Mouse (Mus musculus) stomach, postnatal 0 days (tissue): ENCODE results near the gene Tbc1d19. TPM values are rescaled to one million over a fixed set of nuclear protein-coding genes. Genes with fewer than 3 reads are reported as not detected.
A peak's percentile ranks its signal among the peaks of the same experiment; 100 is the strongest.

ENCODE experiments used
- ATAC-seq: fragments of 200-750 bp; cut with Nextera tagmentation; 2 replicates; pipeline ENCODE4 v1.8.0; 2017; ENCODE audit not compliant: low FRiP score, low TSS enrichment
- DNase-seq: peaks from one replicate; pipeline ENCODE4 v3.0.0-alpha.2; 2016; ENCODE audit warnings: low spot score
- H3K27ac ChIP-seq: fragments of 300-500 bp; sonication (generic); replicated peaks from 2 replicates; pipeline ENCODE4 v1.5.1; 2014; ENCODE audit warnings: mild to moderate bottlenecking, control low read depth
- H3K27me3 ChIP-seq: fragments of 300-500 bp; sonication (generic); 2 replicates; pipeline ENCODE4 v1.6.1; 2014; ENCODE audit warnings: low read length; ENCODE audit not compliant: control insufficient read depth, insufficient read depth
- H3K36me3 ChIP-seq: fragments of 300-500 bp; sonication (generic); 2 replicates; pipeline ENCODE4 v1.6.1; 2014; ENCODE audit warnings: low read length, mixed read lengths; ENCODE audit not compliant: control insufficient read depth, insufficient read depth
- H3K4me1 ChIP-seq: fragments of 300-500 bp; sonication (generic); replicated peaks from 2 replicates; pipeline ENCODE4 v1.6.1; 2014; ENCODE audit warnings: antibody characterized with exemption; ENCODE audit not compliant: control insufficient read depth, insufficient read depth
- H3K4me2 ChIP-seq: fragments of 300-500 bp; sonication (generic); replicated peaks from 2 replicates; pipeline ENCODE4 v1.6.1; 2014; ENCODE audit warnings: low read depth, mild to moderate bottlenecking, control low read depth, moderate library complexity
- H3K4me3 ChIP-seq: fragments of 300-500 bp; sonication (generic); 2 replicates; pipeline ENCODE4 v1.5.1; 2014; ENCODE audit warnings: low read depth, low read length, control low read depth
- H3K9ac ChIP-seq: fragments of 300-500 bp; sonication (generic); 2 replicates; pipeline ENCODE4 v1.6.1; 2014; ENCODE audit warnings: mild to moderate bottlenecking, low read length, control low read depth, mixed read lengths
- H3K9me3 ChIP-seq: fragments of 300-500 bp; sonication (generic); 2 replicates; pipeline ENCODE4 v1.6.1; 2016; ENCODE audit warnings: low read length; ENCODE audit not compliant: control insufficient read depth
- CTCF ChIP-seq: IDR thresholded peaks from 2 replicates; pipeline ENCODE4 v1.5.1; 2016; ENCODE audit warnings: antibody characterized with exemption, low read depth, mild to moderate bottlenecking, moderate library complexity
- EP300 ChIP-seq: optimal IDR thresholded peaks from 2 replicates; pipeline ENCODE3; 2016; ENCODE audit warnings: antibody characterized with exemption
- WGBS: fragments of 180-500 bp; shearing (Covaris S2); extraction: QIAGEN DNeasy Blood & Tissue Kit; methylation state at CpG from one replicate; pipeline ENCODE4 v1.1.7; 2014; 5-methylcytosine and 5-hydroxymethylcytosine counted together
- polyA plus RNA-seq: library from polyadenylated mRNA; unstranded; fragments of >200 nt; fragmentation: Nextera tagmentation; extraction: Ambion mirVana; gene quantifications from 2 replicates; pipeline ENCODE4 v1.2.1, GENCODE M21; 2015

Gene Tbc1d19
- polyA plus RNA-seq, 1 experiment from 2014 or later: 14.7 TPM

DNA sequence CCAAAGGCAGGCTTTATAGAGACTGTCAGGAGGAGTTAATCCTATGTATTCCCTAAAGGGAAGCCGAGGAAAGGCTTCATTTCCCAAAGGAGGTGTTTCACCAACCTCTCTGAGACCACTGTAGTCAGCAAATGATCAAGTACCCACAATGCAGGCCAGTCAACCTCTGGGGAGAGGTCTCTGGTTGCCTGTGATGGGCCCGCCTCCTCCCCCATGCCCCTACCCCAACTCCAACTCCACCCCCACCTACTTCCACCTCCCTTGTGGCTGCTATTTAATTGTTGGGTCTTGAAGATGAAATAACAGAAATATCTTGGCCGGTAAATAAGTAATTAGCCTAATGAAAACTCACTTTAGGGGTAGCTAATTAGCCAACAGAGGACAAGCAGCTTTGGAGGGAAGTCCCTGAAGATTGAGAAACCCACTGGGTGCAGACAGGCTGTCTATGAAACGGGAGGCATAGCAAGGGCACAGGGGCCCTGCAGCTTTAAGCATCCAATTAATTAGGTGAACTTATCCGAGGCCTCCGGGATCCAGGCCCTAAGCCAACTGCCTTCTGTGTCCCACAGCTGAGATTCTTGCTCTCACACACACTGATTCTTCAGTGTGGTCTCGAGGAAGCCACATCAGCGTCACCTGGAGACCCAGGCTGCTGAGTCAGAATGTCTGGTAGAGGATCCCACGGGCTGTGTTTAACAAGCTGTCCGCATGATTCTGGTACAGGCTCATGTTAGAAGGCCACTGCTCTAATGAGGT is 112.9 kb downstream of the Tbc1d19 start:
- no peak overlapping the region for H3K27ac ChIP-seq
- no peak overlapping the region for H3K4me2 ChIP-seq
- no peaks in the 10 kb centered on the region for H3K9me3 ChIP-seq
- H3K9ac ChIP-seq: no peak overlapping the region
- 67% methylated on average over 10 of the region's 10 CpGs for WGBS
- no peaks in the 10 kb centered on the region for H3K36me3 ChIP-seq
- H3K27me3 ChIP-seq: no peaks in the 10 kb centered on the region
- H3K4me1 ChIP-seq: no peaks in the 10 kb centered on the region
- DNase-seq: no peak
- no peak overlapping the region for H3K4me3 ChIP-seq
- TF ChIP-seq EP300: no peak
- no peak for TF ChIP-seq CTCF
- no peak for ATAC-seq

DNA sequence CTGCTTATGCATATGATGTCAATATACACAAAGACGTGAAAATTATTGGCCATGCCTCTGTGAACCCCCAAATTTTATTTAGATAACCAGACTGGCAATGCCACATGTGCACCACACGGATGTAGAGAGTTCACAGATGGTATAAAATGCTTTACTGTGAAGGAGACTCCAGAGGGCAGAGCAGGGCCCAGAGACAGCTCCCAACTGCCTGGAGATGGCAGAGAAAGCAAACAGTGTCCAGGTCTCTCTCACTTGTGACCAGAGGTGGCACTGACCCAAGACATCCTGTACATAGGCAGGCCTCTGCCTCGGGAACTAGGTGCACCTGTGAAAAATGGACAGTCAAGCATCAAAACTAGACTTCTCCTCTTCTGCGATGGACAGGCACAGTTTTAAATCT is 114.6 kb downstream of the Tbc1d19 start:
- 63% methylated on average over 4 of the region's 4 CpGs for WGBS

DNA sequence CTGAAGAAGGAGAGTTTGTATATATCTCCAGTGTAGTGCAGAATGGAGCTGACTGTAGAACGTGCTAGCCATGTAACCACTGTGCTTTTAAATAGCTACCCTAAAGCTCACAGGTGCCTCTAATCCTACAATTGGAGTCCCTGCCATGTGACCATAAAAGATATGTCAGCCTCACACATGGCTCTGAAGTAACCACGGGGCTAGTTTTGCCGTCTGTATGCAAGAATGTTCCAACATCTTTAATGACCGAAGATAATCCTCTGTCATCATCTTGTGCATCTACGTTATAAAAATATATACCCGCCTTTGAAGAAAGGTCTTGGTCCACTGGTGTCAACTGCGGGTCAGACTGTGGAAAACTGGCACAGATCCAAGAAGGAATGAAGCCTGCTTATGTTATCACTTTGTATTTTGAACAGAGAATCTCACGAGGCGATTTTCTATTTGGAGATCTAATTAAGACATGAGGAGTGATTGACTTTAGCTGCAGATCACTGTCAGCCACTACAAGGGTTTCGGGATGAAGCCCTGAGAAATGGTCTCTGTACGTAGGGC is 117.0 kb downstream of the Tbc1d19 start:
- Histone ChIP-seq H3K27me3 (no peaks in the 10 kb centered on the region), H3K4me1 (0 out of 2 replicates have a peak, but pooled peaks cover 2% of the 10 kb centered on the region), H3K4me2 (no peak overlapping the region), H3K9me3 (no peaks in the 10 kb centered on the region), H3K4me3 (no peak overlapping the region), H3K36me3 (no peaks in the 10 kb centered on the region), H3K27ac (no peak overlapping the region), H3K9ac (no peak overlapping the region)
- TF ChIP-seq EP300 (no peak), CTCF (no peak)
- no peak for DNase-seq
- ATAC-seq: no peak
- WGBS: 38% methylated on average over 11 of the region's 11 CpGs

More for the DNA sequence above, 114.6 kb downstream of the Tbc1d19 start:
- Histone ChIP-seq H3K4me1 (no peaks in the 10 kb centered on the region), H3K9ac (no peak overlapping the region), H3K9me3 (no peaks in the 10 kb centered on the region), H3K27ac (no peak overlapping the region), H3K4me2 (no peak overlapping the region), H3K27me3 (no peaks in the 10 kb centered on the region), H3K36me3 (no peaks in the 10 kb centered on the region), H3K4me3 (no peak overlapping the region)
- DNase-seq (no peak), ATAC-seq (peak; percentile 49; the same call in 1 of the 2 replicates)
- no peak for TF ChIP-seq EP300
- peak; percentile 55 for TF ChIP-seq CTCF

DNA sequence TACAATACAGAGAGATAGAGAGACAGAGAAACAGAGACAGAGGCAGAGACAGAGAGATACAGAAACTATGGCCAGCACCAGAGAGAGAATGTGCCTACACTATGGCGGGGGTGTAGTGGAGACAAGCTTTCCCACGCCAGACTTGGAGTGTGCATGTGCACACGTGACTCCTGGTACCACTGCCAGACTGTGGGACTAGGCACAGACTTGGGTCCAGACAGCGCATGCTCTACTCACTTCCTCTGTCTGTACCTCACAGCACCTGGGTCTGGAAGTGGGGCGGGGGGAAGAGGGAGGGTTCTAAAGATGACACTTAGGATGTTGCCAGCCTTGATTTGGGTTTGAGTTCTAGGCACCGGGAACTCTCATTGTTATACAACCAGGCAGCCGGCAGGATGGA is 118.5 kb downstream of the Tbc1d19 start:
- no peaks in the 10 kb centered on the region for H3K9me3 ChIP-seq
- TF ChIP-seq EP300 (no peak), CTCF (no peak)
- H3K36me3 ChIP-seq: no peaks in the 10 kb centered on the region
- 79% methylated on average over 7 of the region's 7 CpGs for WGBS
- ATAC-seq (no peak), DNase-seq (no peak)
- H3K9ac ChIP-seq: no peak overlapping the region
- H3K4me3 ChIP-seq: no peak overlapping the region
- H3K27me3 ChIP-seq: no peaks in the 10 kb centered on the region
- H3K4me1 ChIP-seq: 0 out of 2 replicates have a peak, but pooled peaks cover 2% of the 10 kb centered on the region
- H3K27ac ChIP-seq: no peak overlapping the region
- H3K4me2 ChIP-seq: no peak overlapping the region

DNA sequence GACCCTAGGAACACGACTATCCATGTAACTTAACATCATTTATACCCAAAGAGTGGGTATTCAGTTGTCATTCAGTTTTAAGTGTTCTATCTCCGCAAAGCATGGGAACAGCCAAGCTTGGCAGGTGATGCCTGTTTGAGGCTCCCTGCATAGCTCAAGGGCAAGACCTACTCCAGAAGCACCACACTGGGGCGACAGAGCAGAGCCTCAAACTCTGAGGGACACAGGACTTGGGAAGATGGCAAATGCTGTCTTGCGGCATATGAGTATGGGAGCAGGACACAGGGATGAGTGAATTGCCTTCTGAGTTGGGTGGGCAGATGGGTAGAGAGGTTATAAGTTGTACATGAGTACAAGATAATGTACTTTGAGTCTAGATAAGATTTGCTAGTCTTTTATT is 119.1 kb downstream of the Tbc1d19 start:
- 0 out of 2 replicates have a peak overlapping the region, but pooled peaks have one; percentile 14 for H3K27ac ChIP-seq
- DNase-seq (no peak), ATAC-seq (no peak)
- no peak overlapping the region for H3K4me3 ChIP-seq
- H3K36me3 ChIP-seq: no peaks in the 10 kb centered on the region
- H3K4me2 ChIP-seq: no peak overlapping the region
- TF ChIP-seq EP300 (no peak), CTCF (peak; percentile 50)
- WGBS: 79% methylated on average over 4 of the region's 4 CpGs
- H3K4me1 ChIP-seq: 0 out of 2 replicates have a peak, but pooled peaks cover 2% of the 10 kb centered on the region
- no peaks in the 10 kb centered on the region for H3K27me3 ChIP-seq
- H3K9me3 ChIP-seq: no peaks in the 10 kb centered on the region
- no peak overlapping the region for H3K9ac ChIP-seq

DNA sequence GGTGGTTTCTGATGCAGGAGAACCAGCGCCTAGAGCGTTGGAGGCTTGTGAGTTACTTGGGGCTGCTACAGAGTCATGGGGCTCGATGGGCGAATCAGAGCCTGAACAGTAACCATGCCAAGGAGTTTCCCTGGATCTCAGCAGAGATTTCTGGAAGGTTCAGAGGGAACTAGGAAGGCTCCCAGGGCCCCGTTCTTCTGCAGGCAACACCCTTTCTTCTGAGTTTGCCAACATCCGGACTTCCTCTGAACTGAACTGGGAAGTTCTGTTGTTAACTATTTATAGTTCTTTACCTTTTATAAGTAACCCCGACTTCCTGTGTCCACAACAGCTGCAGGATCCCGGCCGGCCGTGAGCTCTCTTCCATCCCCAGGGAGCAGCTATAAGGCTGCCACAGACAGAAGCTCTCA is 119.8 kb downstream of the Tbc1d19 start:
- DNase-seq (no peak), ATAC-seq (peak; percentile 38; the same call in 1 of the 2 replicates)
- Histone ChIP-seq H3K4me1 (0 out of 2 replicates have a peak, but pooled peaks cover 2% of the 10 kb centered on the region), H3K9ac (no peak overlapping the region), H3K9me3 (no peaks in the 10 kb centered on the region), H3K36me3 (no peaks in the 10 kb centered on the region), H3K4me3 (no peak overlapping the region), H3K27ac (peak overlapping the region; percentile 14; the same call in 1 of the 2 replicates), H3K27me3 (no peaks in the 10 kb centered on the region), H3K4me2 (no peak overlapping the region)
- 37% methylated on average over 10 of the region's 10 CpGs for WGBS
- TF ChIP-seq EP300 (no peak), CTCF (no peak)
